Mouse (Mus musculus) mesoderm, embryonic 11.5 days (tissue): ENCODE results near the gene Cnmd.

Source experiments
- DNase-seq: peaks from one replicate; pipeline ENCODE4 v3.0.0-alpha.2; 2012; ENCODE audit warnings: low read depth, low spot score

The Cnmd gene

DNA sequence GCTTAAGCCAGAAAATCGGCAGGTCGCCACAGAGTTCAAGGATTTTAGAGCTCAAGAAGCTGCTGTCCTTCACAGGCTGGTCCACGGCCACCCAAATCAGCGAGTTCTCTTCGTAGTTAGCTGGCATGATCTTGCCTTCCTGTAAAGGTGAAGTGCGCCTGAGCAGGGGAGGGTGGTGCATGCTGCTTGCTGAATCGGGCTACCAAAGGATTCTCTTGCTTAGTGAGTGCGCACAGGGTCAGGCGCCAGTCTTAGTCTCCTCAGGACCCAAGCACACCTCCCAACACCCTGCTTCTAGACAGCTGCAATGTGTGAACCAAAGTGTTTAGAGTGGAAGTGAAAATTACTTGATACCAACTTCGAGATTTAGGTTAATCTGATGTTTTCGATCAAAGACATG lies 16.6 kb downstream of the Cnmd start:
- no peak for DNase-seq

DNA sequence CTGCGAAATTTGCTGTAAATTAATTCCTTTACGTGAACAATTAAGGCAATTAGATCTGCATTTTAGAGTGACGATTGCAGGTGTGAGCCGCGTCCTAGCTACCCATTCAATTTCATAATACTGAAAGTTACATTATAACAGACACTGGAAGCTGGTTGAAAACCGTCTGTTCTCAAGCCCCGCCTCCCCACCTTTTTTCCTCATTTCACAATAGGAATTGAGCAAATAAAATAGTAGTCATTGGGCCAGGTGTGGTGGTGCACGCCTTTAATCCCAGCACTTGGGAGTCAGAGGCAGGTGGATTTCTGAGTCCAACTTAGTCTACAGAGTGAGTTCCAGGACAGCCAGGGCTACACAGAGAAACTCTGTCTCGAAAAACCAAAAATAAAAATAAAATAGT lies 19.9 kb downstream of the Cnmd start:
- no peak for DNase-seq

DNA sequence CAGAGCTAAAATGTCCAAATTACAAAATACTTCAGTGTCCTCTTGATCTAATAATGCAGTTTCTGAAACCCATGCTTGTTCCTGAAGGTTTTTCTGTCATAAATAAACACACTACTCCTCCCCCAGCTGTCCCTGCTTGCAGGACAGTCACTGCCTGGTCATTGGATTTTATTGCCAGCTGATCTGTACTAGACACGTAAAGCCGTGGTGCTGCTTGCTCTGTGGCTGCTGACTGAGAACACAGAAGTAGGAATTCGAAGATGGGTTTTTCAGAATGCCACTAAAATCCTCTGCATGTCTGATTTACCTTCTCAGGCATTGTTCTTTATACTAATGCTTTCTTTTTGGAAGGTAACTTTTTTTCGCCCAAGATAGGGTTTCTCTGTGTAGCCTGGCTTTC lies 25.2 kb downstream of the Cnmd start:
- no peak for DNase-seq

GRCm38 (mm10) chr14:79633196-79633595 lies 28.8 kb downstream of the Cnmd start:
- DNase-seq, result no peak

- DNase-seq, result no peak
Measured at GRCm38 (mm10) chr14:79632330-79632729, 29.6 kb downstream of the Cnmd start.

GRCm38 (mm10) chr14:79621143-79621542 lies 40.8 kb downstream of the Cnmd start:
- DNase-seq, result no peak

GRCm38 (mm10) chr14:79619802-79620201 lies 42.2 kb downstream of the Cnmd start:
- no peak for DNase-seq

- DNase-seq, result peak; percentile 9
Measured at GRCm38 (mm10) chr14:79617121-79617828, 44.7 kb downstream of the Cnmd start.

GRCm38 (mm10) chr14:79608286-79608685 lies 53.7 kb downstream of the Cnmd start:
- DNase-seq, result no peak

DNA sequence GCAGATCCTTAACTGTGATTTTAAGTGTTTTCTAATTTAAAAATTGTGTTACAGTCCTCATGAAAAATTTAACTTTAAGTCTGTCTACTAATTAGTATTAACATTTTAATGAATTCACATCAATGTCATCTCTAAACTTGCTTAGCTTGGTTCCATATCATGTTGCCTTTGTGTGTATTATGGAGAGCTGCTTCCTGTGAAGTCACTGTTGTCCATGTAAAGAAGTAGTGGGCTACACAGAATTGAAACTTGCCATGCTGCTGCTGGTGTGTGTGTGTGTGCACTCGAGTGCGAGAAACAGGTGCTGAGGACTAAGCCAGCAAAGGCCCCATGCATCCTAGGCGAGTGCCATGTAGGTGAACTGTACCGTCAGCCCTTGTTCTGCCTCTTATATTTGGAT lies 54.6 kb downstream of the Cnmd start:
- no peak for DNase-seq

- no peak for DNase-seq
Measured at GRCm38 (mm10) chr14:79606867-79607266, 55.1 kb downstream of the Cnmd start.

DNA sequence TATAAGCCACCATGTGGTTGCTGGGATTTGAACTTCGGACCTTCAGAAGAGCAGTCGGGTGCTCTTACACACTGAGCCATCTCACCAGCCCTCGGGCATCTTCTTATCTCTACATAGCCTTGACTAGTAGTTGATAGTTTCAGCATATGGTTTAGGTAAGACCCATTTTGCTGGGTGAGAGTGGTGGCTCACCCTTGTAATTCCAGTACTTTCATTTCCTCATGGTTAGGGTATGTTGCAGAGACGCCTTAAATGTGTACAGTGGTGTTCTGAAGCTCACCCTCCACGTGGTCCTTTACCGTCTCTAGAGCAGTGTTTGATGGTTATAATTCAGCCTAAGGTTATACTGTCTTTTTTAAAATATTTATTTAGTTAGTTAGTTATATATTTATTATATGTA lies 55.6 kb downstream of the Cnmd start:
- no peak for DNase-seq

GRCm38 (mm10) chr14:79605881-79606280 lies 56.1 kb downstream of the Cnmd start:
- DNase-seq, result no peak

- no peak for DNase-seq
Measured at GRCm38 (mm10) chr14:79596602-79597001, 65.4 kb downstream of the Cnmd start.

GRCm38 (mm10) chr14:79594069-79594468 lies 67.9 kb downstream of the Cnmd start:
- no peak for DNase-seq

- no peak for DNase-seq
Measured at GRCm38 (mm10) chr14:79591611-79592010, 70.4 kb downstream of the Cnmd start.

GRCm38 (mm10) chr14:79590916-79591315 lies 71.1 kb downstream of the Cnmd start:
- no peak for DNase-seq

DNA sequence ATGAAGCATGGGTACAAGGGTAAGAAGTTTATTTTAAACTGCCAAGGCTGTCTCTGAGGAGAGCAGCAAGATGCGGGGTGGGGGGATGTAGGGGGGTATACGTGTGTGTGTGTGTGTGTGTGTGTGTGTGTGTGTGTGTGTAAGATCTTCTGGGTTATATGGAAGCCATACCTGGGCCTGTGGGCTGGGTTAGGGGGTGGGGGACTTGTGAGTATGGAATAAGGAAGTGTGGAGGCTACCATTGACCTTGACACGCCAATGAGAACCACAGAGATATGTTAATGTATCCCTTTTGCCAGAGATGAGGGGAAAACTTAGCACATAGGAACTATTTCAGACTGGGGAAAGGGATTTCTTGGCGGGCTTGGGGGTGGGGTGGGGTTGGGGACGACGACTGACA lies 72.6 kb downstream of the Cnmd start:
- DNase-seq, result no peak

- no peak for DNase-seq
Measured at GRCm38 (mm10) chr14:79588534-79588951, 73.4 kb downstream of the Cnmd start.

DNA sequence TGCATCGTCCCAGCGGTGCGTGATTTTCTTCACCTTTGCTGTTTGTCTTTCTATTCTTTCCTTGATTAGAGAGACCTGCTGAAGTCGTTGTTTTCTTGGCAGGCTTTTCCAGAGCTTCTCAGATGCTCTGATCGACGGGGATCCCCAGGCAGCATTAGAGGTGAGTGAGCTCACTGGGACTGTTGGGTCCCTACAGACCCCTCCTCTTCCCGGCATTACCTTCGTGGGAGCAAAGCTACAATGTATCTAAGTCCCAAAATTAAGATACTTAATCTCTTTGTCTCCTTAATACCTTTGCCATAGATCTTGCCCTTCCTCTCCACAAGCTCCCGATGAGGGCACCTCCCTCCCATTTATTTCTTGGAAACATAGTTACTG lies 74.1 kb downstream of the Cnmd start:
- no peak for DNase-seq
